ENCODE assay signal across 10 mouse cellular contexts in genomic region chr11:116543110-116543509, GRCm38 (mm10). TPM values are rescaled to one million over a fixed set of nuclear protein-coding genes. Genes with fewer than 3 reads are reported as not detected.
A peak's percentile ranks its signal among the peaks of the same experiment; 100 is the strongest.
DNase-seq lines count a peak whose midpoint lies in the region; ATAC-seq and TF ChIP-seq lines count a peak whose summit lies in the region.
"Had no signal": no experiment of that assay in that cellular context is flagged by ENCODE, and none has a peak within 500 bp of the region (broad histone marks: within the 10 kb centered on the region; RNA-seq: fewer than 3 reads in every experiment).

No protein-coding gene starts in this region.

- peak; percentile 44; the same call in 1 of the 2 replicates for ATAC-seq in neural tube, embryonic 14.5 days (ENCODE audit: low read depth)
- ATAC-seq in embryonic facial prominence, embryonic 11.5 days (replicated peaks; ENCODE audit: insufficient number of reproducible peaks, low FRiP score, low TSS enrichment, low read depth) = no peak
- ATAC-seq in lung, embryonic 14.5 days (ENCODE audit: insufficient read depth) = no peak

- TF ChIP-seq CTCF in lung, embryonic 14.5 days (IDR thresholded peaks at IDR 0.05; ENCODE audit: low read depth) = peak; percentile 81

- WGBS in neural tube, embryonic 14.5 days = 88% methylated on average over 4 of the region's 4 CpGs
- 87% methylated on average over 4 of the region's 4 CpGs for WGBS in embryonic facial prominence, embryonic 11.5 days
- 69% methylated on average over 4 of the region's 4 CpGs for WGBS in lung, embryonic 14.5 days

- no peak overlapping the region for H3K9ac ChIP-seq in neural tube, embryonic 14.5 days (replicated peaks; ENCODE audit: low read depth, low read length)
- H3K9ac ChIP-seq in embryonic facial prominence, embryonic 11.5 days (replicated peaks; ENCODE audit: low read length) = no peak overlapping the region
- H3K9ac ChIP-seq in lung, embryonic 14.5 days = no peak overlapping the region
- H3K9ac ChIP-seq: heart, embryonic 15.5 days; midbrain, embryonic 12.5 days had no signal

- no peak overlapping the region for H3K4me3 ChIP-seq in neural tube, embryonic 14.5 days (ENCODE audit: low read depth, low read length)
- no peak overlapping the region for H3K4me3 ChIP-seq in embryonic facial prominence, embryonic 11.5 days (ENCODE audit: low read depth, low read length)
- H3K4me3 ChIP-seq in lung, embryonic 14.5 days (ENCODE audit: low read depth, low read length) = no peak overlapping the region
- H3K4me3 ChIP-seq: heart, embryonic 15.5 days; midbrain, embryonic 12.5 days had no signal

- H3K4me1 ChIP-seq in neural tube, embryonic 14.5 days (ENCODE audit: control insufficient read depth, insufficient read depth, low read length) = no peaks in the 10 kb centered on the region
- H3K4me1 ChIP-seq in embryonic facial prominence, embryonic 11.5 days (ENCODE audit: control insufficient read depth, insufficient read depth, low read length) = no peaks in the 10 kb centered on the region
- no peaks in the 10 kb centered on the region for H3K4me1 ChIP-seq in lung, embryonic 14.5 days (ENCODE audit: insufficient read depth)
- H3K4me1 ChIP-seq: heart, embryonic 15.5 days; midbrain, embryonic 12.5 days had no signal

- peaks cover 74% of the 10 kb centered on the region for H3K36me3 ChIP-seq in neural tube, embryonic 14.5 days (ENCODE audit: control insufficient read depth, insufficient read depth, low read length)
- peaks cover 18% of the 10 kb centered on the region for H3K36me3 ChIP-seq in embryonic facial prominence, embryonic 11.5 days (replicated peaks; ENCODE audit: control insufficient read depth, insufficient read depth, low read depth, low read length)
- peaks cover 91% of the 10 kb centered on the region for H3K36me3 ChIP-seq in lung, embryonic 14.5 days (ENCODE audit: insufficient read depth)

- no peaks in the 10 kb centered on the region for H3K9me3 ChIP-seq in neural tube, embryonic 14.5 days (ENCODE audit: control insufficient read depth, low read length)
- H3K9me3 ChIP-seq in embryonic facial prominence, embryonic 11.5 days (replicated peaks; ENCODE audit: control insufficient read depth, low read length) = no peaks in the 10 kb centered on the region
- no peaks in the 10 kb centered on the region for H3K9me3 ChIP-seq in lung, embryonic 14.5 days (ENCODE audit: low read depth, low read length)
- H3K9me3 ChIP-seq: heart, embryonic 15.5 days; midbrain, embryonic 12.5 days had no signal

- peak; percentile 40 to 45 for DNase-seq in cerebellum, postnatal 36 days
- no peak for DNase-seq in cerebellum, adult 11-12 months
- no peak for DNase-seq in neural tube, embryonic 10.5 days (ENCODE audit: extremely low spot score, low spot score)
- peak; percentile 30 for DNase-seq in embryonic facial prominence, embryonic 11.5 days (ENCODE audit: low spot score)
- DNase-seq in lung, embryonic 14.5 days = peak; percentile 64
- no peak for DNase-seq in urinary bladder, postnatal 4 days (ENCODE audit: low spot score in 2 of 2)
- no peak for DNase-seq in urinary bladder, postnatal 25 days (ENCODE audit: low spot score)

- H3K27ac ChIP-seq in neural tube, embryonic 14.5 days (ENCODE audit: low read depth, low read length) = no peak overlapping the region; the same call in 1 of the 2 replicates
- H3K27ac ChIP-seq in embryonic facial prominence, embryonic 11.5 days (replicated peaks; ENCODE audit: low read depth, low read length) = no peak overlapping the region
- H3K27ac ChIP-seq in lung, embryonic 14.5 days (ENCODE audit: low read depth) = no peak overlapping the region
- H3K27ac ChIP-seq: heart, embryonic 15.5 days; midbrain, embryonic 12.5 days had no signal

- H3K27me3 ChIP-seq in neural tube, embryonic 14.5 days (ENCODE audit: control insufficient read depth, insufficient read depth, low read length) = no peaks in the 10 kb centered on the region
- no peaks in the 10 kb centered on the region for H3K27me3 ChIP-seq in embryonic facial prominence, embryonic 11.5 days (ENCODE audit: control insufficient read depth, insufficient read depth, low read length)
- H3K27me3 ChIP-seq in lung, embryonic 14.5 days (ENCODE audit: insufficient read depth, low read length) = no peaks in the 10 kb centered on the region
- H3K27me3 ChIP-seq: heart, embryonic 15.5 days; midbrain, embryonic 12.5 days had no signal

- no peak overlapping the region for H3K4me2 ChIP-seq in neural tube, embryonic 14.5 days (ENCODE audit: low read depth, low read length)
- H3K4me2 ChIP-seq in embryonic facial prominence, embryonic 11.5 days (ENCODE audit: low read depth, low read length) = no peak overlapping the region
- no peak overlapping the region for H3K4me2 ChIP-seq in lung, embryonic 14.5 days
- H3K4me2 ChIP-seq: heart, embryonic 15.5 days; midbrain, embryonic 12.5 days had no signal

RNA-seq across cellular contexts. Expression of gene Sphk1, which starts 12.4 kb away (rescaled TPM):
- 0.54 and 3.6 TPM in 2 replicates for polyA plus RNA-seq in neural tube, embryonic 14.5 days (2014; fragmentation: Nextera tagmentation; extraction: Ambion mirVana)
- 5.0 and 7.2 TPM in 2 replicates for polyA plus RNA-seq in embryonic facial prominence, embryonic 11.5 days (2014; fragmentation: Nextera tagmentation; extraction: Ambion mirVana)
- polyA plus RNA-seq in lung, embryonic 14.5 days (2014; fragmentation: Nextera tagmentation; extraction: Ambion mirVana) = 4.0 and 5.5 TPM in 2 replicates

RNA-seq across cellular contexts. Expression of gene Ube2o, which starts 38.1 kb away (rescaled TPM):
- polyA plus RNA-seq in neural tube, embryonic 14.5 days (2014; fragmentation: Nextera tagmentation; extraction: Ambion mirVana) = 26.2 and 30.2 TPM in 2 replicates
- 17.2 and 17.4 TPM in 2 replicates for polyA plus RNA-seq in embryonic facial prominence, embryonic 11.5 days (2014; fragmentation: Nextera tagmentation; extraction: Ambion mirVana)
- 17.4 and 22.8 TPM in 2 replicates for polyA plus RNA-seq in lung, embryonic 14.5 days (2014; fragmentation: Nextera tagmentation; extraction: Ambion mirVana)

RNA-seq across cellular contexts. Expression of gene Aanat, which starts 43.1 kb away (rescaled TPM):
- polyA plus RNA-seq in neural tube, embryonic 14.5 days (2014; fragmentation: Nextera tagmentation; extraction: Ambion mirVana) = 0.26 and 0.40 TPM in 2 replicates
- polyA plus RNA-seq in embryonic facial prominence, embryonic 11.5 days (2014; fragmentation: Nextera tagmentation; extraction: Ambion mirVana) = not detected in 2 replicates
- polyA plus RNA-seq in lung, embryonic 14.5 days (2014; fragmentation: Nextera tagmentation; extraction: Ambion mirVana) = not detected in 2 replicates
- polyA plus RNA-seq: heart, embryonic 15.5 days had no signal

RNA-seq across cellular contexts. Expression of gene Prpsap1, which starts 49.1 kb away (rescaled TPM):
- 171 and 179 TPM in 2 replicates for polyA plus RNA-seq in neural tube, embryonic 14.5 days (2014; fragmentation: Nextera tagmentation; extraction: Ambion mirVana)
- 171 and 182 TPM in 2 replicates for polyA plus RNA-seq in embryonic facial prominence, embryonic 11.5 days (2014; fragmentation: Nextera tagmentation; extraction: Ambion mirVana)
- 191 and 206 TPM in 2 replicates for polyA plus RNA-seq in lung, embryonic 14.5 days (2014; fragmentation: Nextera tagmentation; extraction: Ambion mirVana)

Comparison
In these comparisons a context has a peak if more than half of its experiments do, and no peak if none do; other contexts are left out.
1. DNase-seq: peak in cerebellum, postnatal 36 days (2 of 2), embryonic facial prominence, embryonic 11.5 days (single experiment) and lung, embryonic 14.5 days (single experiment); none in cerebellum, adult 11-12 months (single experiment), neural tube, embryonic 10.5 days (single experiment), urinary bladder, postnatal 4 days (0 of 2) and urinary bladder, postnatal 25 days (single experiment).